Mouse (Mus musculus): ENCODE data around the gene Fat1.

The Fat1 gene

DNA sequence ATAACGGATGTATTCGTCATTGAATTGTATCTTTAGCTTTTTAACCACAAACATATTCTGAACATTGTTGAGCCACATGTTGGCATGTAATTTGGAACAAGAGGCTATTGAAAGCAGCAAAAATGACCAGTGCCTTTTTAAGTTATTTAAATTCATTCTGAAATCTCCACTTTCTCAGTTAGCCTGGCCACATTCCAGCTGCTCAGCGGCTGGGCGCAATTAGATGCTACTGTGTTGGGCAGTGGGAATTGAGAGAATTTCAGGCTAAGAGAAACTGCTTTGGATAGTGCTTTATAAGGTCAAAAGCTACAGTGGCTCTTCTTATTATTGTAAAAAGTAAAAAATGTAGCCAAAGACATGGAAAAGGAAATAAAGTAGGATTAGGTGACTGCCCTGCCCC is 67.4 kb downstream of the Fat1 start:
- no peak for DNase-seq (ENCODE audit: low spot score in 2 of 2)

GRCm38 (mm10) chr8:45004021-45004420 is 68.8 kb downstream of the Fat1 start:
- DNase-seq (ENCODE audit: low spot score in 2 of 2): no peak

GRCm38 (mm10) chr8:45010685-45011084 is 75.4 kb downstream of the Fat1 start:
- DNase-seq (ENCODE audit: low spot score in 2 of 2): peak; percentile 72

- DNase-seq (ENCODE audit: low spot score in 2 of 2): no peak
These were observed 76.5 kb downstream of the Fat1 start for GRCm38 (mm10) chr8:45011774-45012173.

DNA sequence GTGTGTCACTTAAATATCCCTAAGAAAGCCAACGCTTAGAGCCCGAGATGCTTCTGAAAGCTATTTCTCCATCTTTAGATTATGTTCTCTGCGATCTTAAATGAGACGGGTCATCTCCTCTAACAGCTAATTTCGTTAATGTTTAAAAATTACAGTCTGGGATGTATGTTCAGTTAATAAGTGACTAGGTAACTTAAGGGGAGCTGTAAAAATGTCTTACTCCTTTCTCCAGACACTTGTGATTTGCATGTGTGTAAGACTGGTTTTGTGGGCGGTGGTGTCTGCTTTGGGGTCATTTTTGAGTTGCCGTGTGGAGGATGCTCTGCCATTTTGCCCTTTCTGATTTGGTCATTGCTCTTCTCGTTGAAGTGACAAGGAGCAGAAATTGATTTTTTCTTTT is 78.6 kb downstream of the Fat1 start:
- no peak for DNase-seq (ENCODE audit: low spot score in 2 of 2)

GRCm38 (mm10) chr8:45014498-45015067 is 79.3 kb downstream of the Fat1 start:
- DNase-seq (ENCODE audit: low spot score in 2 of 2): no peak

GRCm38 (mm10) chr8:45015876-45016275 is 80.6 kb downstream of the Fat1 start:
- DNase-seq (ENCODE audit: low spot score in 2 of 2): no peak

DNA sequence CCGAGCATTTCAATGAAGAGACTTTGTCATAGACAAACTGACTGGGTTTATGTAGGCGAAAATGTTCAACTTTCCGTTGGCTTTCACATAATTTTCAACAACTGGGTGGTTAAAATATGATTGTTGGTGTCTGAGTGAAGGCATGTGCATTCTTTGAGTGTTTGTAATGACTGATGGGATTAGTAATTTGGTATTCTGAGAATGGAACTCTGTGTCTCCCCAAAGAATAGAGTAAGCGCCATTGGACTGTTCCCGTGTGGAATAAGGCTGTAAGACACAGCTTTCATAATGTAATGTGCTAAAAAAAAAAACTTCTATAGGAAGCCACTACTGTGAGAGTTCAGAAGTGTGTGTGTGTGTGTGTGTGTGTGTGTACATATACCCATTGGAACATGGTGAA is 84.0 kb downstream of the Fat1 start:
- no peak for DNase-seq (ENCODE audit: low spot score in 2 of 2)

GRCm38 (mm10) chr8:45021171-45021570 is 85.9 kb downstream of the Fat1 start:
- DNase-seq (ENCODE audit: low spot score in 2 of 2): no peak

- DNase-seq (ENCODE audit: low spot score in 2 of 2): peak; percentile 72 to 75
These were observed 86.8 kb downstream of the Fat1 start for GRCm38 (mm10) chr8:45021911-45022665.

DNA sequence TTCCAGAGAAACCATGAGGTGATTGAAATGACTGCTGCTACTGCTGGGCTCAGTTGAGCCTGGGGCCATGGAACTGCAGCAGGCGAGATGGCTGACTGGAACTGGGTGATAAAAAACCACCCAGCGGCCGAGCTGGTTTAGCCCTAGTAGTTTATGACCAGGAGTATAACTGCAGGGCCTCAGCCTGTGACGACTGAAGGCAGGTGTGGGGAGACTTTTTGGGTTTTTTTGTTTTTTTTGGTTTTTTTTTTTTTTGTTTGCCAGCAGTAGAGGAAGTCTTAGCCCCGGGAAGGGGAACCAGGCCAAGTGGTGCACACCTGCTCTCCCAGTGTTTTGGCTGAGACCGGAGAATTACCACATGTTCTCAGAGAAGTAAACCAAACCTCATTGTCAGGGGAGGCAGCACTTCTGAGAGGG is 92.8 kb downstream of the Fat1 start:
- no peak for DNase-seq (ENCODE audit: low spot score in 2 of 2)

DNA sequence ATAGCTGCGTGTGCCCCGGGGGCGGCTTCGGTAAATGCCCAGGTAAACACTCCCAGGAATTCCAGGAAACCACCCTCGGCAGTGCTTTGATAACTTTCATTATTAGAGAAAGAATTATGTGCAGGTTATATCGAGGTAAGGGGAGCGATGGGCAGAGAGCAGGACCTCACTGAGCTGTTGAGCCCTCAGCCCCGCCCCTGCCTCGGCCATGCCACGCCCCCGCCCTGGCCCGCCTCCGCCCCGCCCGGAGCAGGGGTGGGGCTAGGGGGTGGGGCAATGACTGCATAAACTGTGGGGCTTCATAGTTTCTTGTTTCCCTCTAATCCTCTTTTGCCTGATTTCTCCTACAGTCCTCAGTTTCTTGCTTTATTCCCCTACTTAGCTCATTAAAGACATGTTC is 103.1 kb downstream of the Fat1 start:
- DNase-seq (ENCODE audit: low spot score in 2 of 2): no peak

DNA sequence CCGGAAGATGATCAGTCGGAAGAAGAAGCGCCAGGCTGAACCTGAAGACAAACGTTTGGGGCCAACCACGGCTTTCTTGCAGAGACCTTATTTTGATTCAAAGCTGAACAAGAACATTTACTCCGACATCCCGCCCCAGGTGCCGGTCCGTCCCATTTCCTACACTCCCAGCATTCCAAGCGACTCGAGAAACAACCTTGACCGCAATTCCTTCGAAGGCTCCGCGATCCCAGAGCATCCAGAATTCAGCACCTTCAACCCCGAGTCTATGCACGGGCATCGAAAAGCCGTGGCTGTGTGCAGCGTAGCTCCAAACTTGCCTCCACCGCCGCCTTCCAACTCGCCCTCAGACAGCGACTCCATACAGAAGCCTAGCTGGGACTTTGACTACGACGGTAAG is 108.9 kb downstream of the Fat1 start:
- no peak for DNase-seq (ENCODE audit: low spot score in 2 of 2)

DNA sequence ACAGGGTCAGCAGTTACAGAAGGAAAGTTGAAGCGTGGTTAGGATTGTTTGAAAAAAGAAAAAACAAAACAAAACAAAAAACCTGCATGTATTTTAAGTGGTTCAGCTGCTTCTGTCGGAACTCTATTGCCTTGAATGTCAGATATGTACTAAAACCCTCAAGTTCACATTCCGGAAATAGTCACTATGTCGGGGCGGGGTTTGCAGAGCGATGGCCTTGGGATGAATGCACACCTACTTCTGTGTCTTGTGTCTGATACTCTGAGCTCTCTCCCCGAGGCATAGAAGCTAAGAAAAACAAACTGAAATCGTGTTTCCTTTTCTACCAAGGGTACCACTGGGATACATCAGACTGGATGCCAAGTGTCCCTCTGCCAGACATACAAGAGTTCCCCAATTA is 115.2 kb downstream of the Fat1 start:
- no peak for DNase-seq (ENCODE audit: low spot score in 2 of 2)

GRCm38 (mm10) chr8:45051236-45051635 is 116.0 kb downstream of the Fat1 start:
- DNase-seq (ENCODE audit: low spot score in 2 of 2): no peak

DNA sequence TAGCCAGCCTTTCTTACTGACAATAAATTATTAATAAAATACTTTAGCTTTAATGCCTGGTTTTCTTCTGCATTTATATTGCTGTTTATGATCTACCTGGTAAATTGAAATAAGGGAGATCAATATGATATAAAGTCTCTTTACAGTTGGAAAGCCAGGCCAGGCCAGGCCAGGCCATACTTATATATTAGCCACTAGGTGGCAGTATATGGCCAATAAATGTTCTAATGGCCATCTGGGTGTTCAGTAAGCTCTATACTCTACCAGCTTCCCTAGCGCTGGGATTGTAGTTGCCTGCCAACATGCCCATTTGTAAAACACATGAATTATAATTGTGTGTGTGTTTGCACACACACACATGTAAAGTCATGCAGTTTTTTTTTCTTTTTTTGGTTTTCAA is 117.0 kb downstream of the Fat1 start:
- DNase-seq (ENCODE audit: low spot score in 2 of 2): no peak

DNA sequence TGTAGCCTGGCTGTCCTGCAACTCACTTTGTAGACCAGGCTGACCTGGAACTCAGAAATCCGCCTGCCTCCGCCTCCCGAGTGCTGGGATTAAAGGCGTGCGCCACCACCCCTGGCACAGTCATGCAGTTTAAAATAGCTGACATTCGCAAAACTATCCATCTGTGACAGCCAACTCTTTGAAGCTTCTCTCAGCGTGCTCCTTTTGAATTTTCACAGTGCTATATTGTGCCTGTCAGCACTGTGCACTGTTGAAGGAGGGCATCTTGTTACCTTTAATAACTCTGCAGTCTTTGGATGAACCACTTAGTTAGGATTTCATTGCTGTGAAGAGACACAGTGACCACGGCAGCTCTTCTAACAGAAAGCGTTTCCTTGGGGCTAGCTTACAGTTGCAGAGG is 117.4 kb downstream of the Fat1 start:
- no peak for DNase-seq (ENCODE audit: low spot score in 2 of 2)

- DNase-seq (ENCODE audit: low spot score in 2 of 2): no peak
These were observed 120.3 kb downstream of the Fat1 start for GRCm38 (mm10) chr8:45055500-45055899.

DNA sequence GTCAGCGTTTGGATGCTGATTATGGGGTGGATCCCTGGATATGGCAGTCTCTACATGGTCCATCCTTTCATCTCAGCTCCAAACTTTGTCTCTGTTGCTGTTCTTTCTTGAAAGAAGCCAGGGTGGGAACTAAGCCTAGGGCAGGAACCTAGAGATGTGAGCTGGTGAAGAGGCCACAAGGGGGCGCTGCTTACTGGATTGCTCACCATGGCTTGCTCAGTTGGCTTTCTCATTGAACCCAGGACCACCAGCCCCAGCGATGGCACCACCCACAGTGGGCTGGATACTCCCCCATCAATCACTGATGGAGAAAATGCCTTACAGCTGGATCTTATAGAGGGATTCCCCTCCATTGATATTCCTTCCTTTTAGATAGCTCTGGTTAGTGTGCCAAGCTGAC is 121.6 kb downstream of the Fat1 start:
- DNase-seq (ENCODE audit: low spot score in 2 of 2): no peak

DNA sequence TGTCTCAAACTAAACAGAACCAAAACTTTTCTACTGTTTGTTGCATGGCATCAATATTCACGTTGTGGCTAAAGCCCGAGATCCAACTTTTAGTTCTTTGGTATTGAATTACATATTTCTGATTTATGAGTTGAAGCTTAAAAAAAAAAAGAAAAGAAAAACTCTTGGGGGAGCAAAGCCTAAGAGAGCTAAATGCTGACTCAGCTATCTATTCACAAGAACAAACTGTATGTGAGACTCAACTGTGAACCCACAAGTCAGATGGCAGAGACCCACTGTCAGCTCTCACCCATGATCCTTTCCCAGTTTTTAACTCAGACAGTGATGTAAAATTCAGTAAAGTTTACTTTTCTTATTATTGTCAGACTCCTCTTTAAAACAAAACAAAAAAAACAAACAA is 124.8 kb downstream of the Fat1 start:
- DNase-seq (ENCODE audit: low spot score in 2 of 2): no peak

GRCm38 (mm10) chr8:45062311-45062710 is 127.1 kb downstream of the Fat1 start:
- DNase-seq (ENCODE audit: low spot score in 2 of 2): no peak

DNA sequence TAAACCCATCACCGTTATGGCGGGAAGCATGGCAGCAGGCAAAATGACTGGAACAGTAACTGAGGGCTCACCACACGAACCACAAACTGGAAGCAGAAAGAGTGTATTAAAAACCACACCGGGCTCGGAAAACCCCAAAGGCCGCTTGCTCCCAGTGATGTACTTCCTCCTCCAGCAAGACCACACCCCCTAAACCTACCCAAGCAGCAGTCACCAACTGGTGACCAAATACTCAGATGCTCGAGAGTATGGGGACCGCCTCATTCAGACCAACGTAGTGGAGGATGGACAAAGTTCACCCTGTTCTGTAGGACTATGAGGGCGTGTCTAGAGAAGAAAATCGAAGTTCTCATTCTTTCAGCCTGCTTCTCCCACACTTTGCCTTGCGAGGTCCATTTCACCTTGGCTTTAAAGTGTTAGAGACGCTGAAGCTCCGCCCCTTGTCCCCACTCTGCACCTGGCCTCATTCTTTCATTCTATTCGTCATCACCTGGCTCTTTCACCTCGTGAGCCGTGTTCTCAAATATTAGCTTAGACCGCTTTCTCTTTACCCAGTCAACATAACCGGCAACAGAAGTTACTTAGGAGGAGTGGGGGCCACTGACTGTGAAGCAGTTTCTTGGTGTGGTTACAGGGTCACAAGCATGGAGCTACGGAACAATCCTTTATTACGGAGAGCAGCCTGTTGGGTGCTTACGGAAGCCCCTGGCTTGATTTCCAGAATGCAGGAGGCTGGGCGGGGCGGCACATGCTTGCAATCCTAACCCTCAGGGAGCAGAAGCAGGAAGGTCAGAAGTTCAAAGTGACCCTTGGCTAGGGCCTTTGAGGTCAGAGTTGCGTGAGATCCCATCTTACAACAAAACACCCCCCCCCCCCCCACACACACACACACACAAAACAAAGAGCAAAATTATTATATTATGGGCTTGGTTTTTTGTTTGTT is 128.0 kb downstream of the Fat1 start:
- no peak for DNase-seq (ENCODE audit: low spot score in 2 of 2)
